Mouse (Mus musculus): ENCODE measurements around the gene Klk1b11.
"Not testable (repeated sequence)": the region's sequence is repeated elsewhere in the genome, so short reads cannot be mapped to it uniquely, and the experiment has no call there.

Klk1b11 gene

GRCm38 (mm10) chr7:43995577-43995976 lies at the start of gene Klk1b11:
Gene Klk1b11, plus strand, starts transcription at chr7:43995877.
- not testable (repeated sequence) for DNase-seq (ENCODE audit: inconsistent ontology term)

DNA sequence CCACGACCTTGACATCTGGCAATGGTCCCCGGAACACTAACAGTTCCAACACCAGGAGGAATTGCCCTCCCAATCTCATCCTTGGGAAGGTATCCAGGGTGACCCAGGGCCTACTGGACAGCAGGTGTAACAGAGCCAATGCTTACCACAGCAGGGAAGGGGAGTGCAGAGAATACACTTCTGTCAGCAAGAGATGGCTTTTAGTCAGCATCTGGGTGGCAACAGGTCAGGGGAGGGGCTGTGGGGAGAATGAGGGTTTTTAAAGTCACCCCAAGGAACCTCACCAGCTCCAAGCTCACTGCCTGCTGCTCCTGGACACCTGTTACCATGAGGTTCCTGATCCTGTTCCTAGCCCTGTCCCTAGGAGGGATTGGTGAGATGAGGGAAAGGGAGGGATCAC lies 45.3 kb upstream of the Klk1b11 start, which contains the start of gene Klk1b8:
Klk1b8 (plus strand) TSS at position 301 of the 400 bp plus-strand sequence.
- DNase-seq (ENCODE audit: inconsistent ontology term), result no peak

DNA sequence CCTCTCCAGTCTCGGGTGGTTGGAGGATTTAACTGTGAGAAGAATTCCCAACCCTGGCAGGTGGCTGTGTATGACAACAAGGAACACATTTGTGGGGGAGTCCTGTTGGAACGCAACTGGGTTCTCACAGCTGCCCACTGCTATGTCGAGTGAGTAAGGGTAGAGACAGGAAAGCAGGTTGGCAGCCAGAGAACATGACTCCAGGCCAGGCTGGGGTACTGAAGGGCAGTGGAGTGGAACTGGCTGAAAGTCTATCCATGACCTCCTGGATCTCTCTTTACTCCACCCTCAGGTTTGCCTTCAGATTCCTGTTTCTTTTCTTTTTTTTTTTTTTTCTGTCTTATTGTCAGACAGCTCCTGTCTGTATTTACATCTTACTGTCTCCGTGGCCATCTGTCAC lies 43.0 kb upstream of the Klk1b11 start:
- no peak for DNase-seq (ENCODE audit: inconsistent ontology term)

- DNase-seq (ENCODE audit: inconsistent ontology term), result no peak
Measured at GRCm38 (mm10) chr7:43966451-43966850, 29.2 kb upstream of the Klk1b11 start, which contains the start of gene Klk1b1. Gene Klk1b1, plus strand, starts transcription at chr7:43966751.

- no peak for DNase-seq (ENCODE audit: inconsistent ontology term)
Measured at GRCm38 (mm10) chr7:43967058-43967457, 28.6 kb upstream of the Klk1b11 start.

DNA sequence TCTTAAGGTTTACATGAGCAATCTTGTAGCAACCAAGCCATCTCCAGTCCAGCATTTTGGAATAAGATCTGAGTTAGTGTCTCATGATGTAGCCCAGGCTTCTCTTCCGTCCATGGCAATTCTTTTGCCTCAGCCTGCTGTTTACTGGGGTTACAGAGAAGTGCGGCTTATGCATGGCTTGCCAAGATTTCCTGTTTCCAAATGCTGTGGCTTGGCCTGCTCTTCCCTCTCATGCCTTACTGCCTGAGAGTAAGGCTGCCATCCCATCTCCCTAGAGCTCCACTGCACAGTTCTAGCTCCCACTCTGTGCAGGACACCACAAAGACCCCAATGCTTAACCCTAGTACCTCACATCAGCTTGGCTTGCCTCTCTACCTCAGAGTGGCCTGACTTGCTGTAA lies 28.1 kb upstream of the Klk1b11 start:
- DNase-seq (ENCODE audit: inconsistent ontology term), result no peak

DNA sequence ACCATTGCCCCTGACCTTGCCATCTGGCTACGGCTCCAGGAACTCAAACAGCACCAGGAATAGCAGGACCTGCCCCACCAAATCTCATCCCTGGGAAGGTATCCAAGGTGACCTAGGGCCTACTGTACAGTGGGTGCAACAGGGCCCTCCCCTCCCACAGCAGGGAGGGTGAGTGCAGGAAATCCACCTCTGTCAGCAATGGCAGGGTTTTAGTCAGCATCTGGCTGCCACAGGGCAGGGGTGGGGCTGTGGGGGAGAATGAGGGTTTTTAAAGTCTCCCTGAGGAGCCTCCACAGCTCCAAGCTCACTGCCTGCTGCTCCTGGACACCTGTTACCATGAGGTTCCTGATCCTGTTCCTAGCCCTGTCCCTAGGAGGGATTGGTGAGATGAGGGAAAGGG lies 19.9 kb upstream of the Klk1b11 start, which contains the start of gene Klk1b9:
Klk1b9 (plus strand) TSS at position 301 of the 400 bp plus-strand sequence.
- not testable (repeated sequence) for DNase-seq (ENCODE audit: inconsistent ontology term)

DNA sequence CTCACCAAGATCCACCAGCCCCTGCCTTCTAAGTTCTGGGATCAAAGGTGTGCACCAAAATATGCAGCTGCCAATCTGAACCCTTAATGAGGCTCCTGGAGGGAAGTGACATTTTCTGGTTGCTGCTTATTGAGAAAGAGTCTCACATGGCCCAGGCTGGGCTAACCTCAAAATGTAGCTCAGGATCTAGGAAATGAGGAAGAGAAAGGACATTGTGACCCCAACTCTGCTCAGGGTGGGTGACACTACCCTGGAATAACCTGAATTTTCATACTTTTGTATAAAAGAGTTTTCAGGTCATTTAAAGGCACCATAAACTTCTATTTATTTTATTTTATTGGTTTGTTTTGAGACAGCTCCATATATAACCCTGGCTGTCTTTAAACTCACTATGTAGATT lies 10.0 kb upstream of the Klk1b11 start:
- DNase-seq (ENCODE audit: inconsistent ontology term), result no peak

GRCm38 (mm10) chr7:43994821-43995220 lies 856 bp upstream of the Klk1b11 start:
- DNase-seq (ENCODE audit: inconsistent ontology term), result not testable (repeated sequence)

DNA sequence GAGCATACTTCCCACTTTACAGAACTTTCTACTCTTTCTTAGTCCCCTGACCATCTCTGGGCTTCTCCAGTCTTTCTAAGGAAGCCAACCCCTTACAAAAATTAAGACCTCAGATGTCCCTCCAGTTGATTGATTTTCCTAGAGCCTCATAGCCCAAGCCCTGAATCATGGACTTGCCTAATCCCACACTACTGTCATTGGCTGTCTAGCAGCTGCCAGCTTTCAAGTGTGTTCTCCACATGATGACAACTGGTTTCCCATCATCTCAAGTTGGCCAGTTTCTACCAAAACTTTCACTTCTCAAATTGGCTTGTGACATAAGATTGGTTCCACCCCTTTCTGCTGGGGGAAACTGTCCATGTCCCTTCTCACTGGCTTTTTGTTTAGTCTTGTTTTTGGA lies 9.2 kb downstream of the Klk1b11 start:
- DNase-seq (ENCODE audit: inconsistent ontology term), result no peak

GRCm38 (mm10) chr7:44011868-44012267 lies 16.2 kb downstream of the Klk1b11 start, which contains the start of gene Klk1b26:
Gene Klk1b26, plus strand, starts transcription at chr7:44012168.
- not testable (repeated sequence) for DNase-seq (ENCODE audit: inconsistent ontology term)

- DNase-seq (ENCODE audit: inconsistent ontology term), result not testable (repeated sequence)
Measured at GRCm38 (mm10) chr7:44014666-44015065, 19.0 kb downstream of the Klk1b11 start.

DNA sequence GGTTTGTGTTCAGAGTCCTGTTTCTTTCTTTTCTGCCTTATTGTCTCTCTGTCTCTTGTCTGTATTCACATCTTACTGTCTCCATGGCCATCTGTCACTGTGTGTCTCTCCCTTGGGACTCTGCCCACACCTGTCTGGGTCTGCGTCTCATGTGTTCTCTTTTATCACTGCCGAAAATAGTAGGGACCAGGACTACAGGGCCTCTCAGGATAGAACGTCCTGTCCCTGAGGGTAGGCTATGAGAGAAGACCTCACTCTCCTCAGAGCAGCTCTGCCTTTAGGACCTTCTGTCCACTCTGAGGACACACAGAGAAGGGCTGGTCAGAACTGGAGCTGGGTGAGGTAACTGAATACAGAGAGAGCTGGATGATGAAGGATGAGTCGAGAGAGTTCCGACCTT lies 19.4 kb downstream of the Klk1b11 start:
- no peak for DNase-seq (ENCODE audit: inconsistent ontology term)

Measured in Muller cell, postnatal 12 days (primary cell).